Mouse (Mus musculus): ENCODE data around the gene Ube2u.
"Not testable (repeated sequence)": the region's sequence is repeated elsewhere in the genome, so short reads cannot be mapped to it uniquely, and the experiment has no call there.

Ube2u gene

DNA sequence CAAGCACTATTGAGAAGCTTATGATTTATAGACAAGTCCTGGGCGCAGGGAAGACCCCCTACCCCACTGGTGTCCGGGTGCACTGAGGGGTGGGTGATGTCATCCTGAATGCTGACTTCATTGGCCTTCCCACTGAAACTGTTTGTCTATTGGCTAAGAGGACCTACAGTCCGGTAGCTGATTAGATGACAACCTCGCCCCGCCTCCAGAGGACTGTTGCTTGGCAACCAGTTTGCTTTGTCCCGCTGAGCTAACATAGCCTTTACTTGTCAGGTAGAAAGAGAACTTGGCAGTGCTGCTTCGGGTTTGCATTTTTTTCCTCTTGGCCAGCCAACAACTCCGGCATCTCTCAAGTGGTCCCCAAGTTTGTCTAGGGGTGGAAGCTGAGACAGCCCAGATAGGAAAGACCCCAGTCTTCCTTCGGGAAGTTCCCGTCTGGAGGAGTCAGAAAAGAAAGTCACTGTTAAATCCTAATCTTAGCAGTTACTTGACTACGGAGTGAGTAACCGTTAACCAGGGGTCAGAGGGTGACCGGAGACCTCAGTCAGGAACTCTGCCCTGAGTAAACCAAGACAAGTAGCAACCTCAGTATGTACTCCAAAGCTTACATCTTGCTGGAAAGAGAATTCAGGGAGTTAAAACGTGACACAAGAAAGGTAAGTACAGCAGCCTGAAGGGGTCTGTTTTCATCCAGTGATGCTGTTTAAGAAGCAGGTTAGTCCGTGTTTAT is at the start of gene Ube2u:
Ube2u (plus strand) TSS at position 258 of the 730 bp plus-strand sequence.
- peak in 1 of 2 experiments; percentile 8 for DNase-seq (ENCODE audit: low spot score in 2 of 2)

DNA sequence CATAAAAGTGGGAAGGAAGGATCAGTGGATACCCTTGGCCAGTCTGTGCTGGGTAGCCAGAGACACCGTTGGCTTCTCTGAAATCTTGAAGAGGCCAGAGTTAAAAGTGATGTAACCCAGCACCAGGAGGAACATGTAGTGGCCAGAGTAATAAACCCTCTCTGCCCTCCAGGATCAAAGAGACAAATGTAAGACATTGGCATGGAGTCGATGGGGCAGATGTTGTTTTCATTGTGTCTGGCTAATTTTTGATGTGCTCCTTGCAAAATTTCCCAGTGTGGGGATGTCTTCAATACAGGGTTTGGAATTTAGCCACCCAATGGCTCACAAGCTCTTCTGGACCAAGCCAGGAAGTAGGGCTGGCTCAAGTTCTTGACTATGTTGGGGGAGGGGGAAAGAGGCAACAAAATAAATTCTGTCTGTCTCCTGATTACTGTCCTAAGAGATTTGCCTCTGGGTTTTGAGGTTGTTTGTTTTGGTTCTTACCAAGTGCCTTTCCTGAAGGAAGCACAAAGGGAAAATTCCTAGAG is 49.2 kb upstream of the Ube2u start:
- DNase-seq (ENCODE audit: low spot score in 2 of 2) = peak in 1 of 2 experiments; percentile 5

DNA sequence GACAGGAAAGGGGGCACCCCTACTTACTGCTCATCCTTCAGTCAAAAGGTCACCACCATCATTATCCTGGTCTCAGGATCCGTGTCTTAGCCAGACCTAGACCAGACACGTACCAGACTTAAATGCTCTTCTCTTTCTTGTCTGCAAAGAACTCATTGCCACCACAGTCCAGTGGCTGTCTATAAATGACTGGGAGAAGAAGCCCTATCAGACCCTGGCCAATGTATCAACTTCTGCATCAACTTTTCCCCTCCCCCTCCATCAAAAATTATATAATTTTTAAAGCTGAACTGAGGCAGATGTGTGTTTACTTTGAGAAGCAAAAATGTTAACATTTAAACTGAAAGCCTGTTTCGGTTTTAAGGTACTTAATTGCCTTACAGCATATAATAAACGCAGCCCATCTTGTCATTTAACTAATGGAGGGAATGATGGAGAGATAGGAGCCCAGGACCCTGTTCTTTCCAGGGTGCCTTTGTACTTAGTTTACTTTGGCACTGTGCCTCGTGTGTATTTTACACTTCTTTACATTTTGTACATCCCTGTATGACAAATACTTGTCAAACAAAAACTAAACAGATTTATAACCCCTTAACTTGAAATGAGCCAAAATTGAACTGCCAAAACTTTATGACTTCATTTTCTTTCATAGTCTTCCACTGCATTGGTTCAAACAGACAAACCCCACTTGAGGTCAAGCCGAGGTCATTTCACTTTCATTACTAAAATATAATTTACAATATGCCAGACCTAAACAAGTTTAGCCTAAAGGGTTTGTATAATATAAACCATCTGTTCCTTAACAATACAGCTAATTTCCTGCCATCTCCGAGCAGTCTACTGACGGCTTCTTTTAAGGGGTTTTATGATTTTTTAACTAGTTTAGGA is 43.1 kb upstream of the Ube2u start:
- DNase-seq (ENCODE audit: low spot score in 2 of 2) = no peak

DNA sequence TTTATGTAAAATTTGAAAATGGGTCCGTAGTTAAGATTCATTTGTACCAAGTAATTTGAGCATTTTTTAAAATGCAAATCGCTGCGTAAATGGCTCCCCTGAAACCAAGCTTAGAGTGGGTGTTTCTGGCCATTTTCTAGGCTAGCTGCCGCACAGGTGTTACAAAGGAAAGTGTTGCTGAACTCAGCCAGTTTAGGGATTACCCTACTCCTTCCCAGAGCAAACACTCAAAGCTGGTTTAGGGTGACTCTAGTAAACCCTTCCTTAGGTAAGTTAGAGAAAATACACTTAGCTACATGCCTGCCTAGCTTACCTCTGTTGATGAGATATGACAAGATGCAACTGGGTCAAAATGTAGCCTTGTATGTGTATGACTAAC is 42.5 kb upstream of the Ube2u start:
- DNase-seq (ENCODE audit: low spot score in 2 of 2) = no peak

DNA sequence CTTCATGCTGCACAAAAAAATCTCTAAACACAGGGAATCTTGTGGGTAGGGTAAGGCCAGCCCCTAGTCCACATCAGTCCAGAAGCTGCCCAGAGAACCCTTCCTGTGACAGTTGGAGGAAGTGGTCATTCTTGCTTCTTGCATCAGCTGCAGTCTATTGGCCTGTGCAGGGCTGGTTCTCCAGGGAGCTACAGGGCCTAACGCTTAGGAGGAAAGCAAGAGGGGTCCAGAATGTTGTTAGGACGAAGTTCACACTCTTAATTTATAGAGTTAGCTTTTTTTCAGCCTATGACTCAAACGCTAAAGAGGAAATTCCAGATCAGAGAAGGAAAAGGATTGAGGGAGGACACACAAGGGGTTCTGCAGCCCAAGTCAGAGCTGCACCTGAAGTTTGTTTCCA is 31.8 kb upstream of the Ube2u start:
- no peak for DNase-seq (ENCODE audit: low spot score in 2 of 2)

DNA sequence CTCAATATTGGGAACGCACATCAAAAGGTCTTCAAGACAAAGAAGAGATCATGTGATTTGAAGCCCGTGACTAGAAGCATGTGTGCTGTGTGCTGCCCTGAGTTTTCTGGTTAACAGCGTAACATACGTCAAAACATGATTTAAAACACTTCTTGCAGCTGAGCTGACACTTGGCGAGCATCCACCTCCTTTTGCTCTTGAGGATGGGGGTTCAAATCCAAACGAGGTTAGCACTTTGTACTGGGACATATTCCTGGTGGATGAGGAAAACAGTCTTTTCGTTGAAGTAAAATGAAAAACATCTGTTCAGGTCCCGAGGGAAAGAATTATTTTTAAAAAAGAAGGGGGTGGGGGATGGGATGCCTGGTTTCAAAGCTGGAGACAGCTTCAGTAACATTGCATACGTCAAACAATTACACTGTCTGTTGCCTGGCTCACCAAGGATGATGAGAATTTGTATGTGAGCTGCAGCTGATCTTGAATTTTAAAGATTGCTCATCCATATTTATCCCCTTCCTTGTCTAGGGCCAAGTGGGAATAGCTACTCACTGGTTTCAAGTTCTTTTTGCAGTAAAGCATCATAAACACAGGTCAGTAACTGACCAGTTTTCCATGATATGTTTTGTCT is 16.0 kb upstream of the Ube2u start:
- no peak for DNase-seq (ENCODE audit: low spot score in 2 of 2)

DNA sequence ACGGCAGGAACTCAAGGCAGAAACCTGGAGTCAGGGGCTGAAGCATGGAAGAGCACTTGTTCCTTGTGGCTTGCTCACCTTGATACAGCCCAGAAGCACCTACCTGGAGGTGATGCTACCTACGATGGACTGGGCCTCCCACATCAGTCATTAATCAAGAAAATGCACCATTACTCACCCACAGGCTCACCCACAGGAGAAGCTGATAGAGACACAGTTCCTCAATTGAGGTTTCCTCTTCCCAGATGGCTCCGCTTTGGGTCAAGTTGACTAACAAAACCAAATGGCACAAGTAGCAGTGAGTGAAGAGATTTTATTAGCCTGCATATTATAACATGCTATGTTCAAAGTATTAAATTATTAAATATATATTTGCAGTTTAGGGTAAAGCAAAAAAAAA is 9.8 kb downstream of the Ube2u start:
- no peak for DNase-seq (ENCODE audit: low spot score in 2 of 2)

DNA sequence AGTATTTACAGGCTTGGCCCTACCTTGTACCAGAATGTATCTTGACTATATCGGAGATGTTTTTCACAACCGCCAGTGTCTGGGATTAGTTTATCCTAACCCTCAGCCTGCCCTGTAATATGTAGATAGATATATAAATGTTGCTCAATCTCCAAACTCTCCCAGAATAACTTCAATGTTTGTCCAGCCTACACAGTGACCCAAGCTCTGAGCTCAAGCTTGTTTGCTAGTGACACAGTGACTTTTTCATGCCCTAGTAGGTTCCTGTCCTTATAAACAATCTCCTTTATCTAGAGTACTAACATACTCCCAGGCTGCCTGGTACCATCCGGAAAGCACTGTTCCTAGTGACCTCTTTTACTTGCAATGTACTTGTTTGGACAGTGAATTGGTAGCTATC is 16.5 kb downstream of the Ube2u start:
- DNase-seq (ENCODE audit: low spot score in 2 of 2) = no peak

DNA sequence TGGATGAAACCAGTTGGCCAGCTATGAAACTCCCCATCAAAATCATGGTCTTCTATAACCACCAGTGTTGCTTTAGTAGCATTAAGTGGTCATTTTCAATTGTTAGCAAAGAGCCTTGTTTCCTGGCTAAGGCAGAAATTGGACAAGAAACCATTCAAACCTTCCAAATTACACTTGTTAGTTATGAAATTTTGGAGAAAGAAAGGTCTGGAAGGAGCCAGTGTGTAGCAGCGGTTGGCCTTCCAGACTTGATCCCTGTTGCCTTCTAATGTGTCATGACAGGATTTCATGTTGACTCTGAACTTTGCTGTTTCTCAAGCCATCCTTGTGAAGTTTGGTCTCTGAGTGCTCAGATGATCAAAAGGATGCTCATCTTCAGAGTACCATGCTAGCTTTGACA is 17.9 kb downstream of the Ube2u start:
- DNase-seq (ENCODE audit: low spot score in 2 of 2) = no peak

DNA sequence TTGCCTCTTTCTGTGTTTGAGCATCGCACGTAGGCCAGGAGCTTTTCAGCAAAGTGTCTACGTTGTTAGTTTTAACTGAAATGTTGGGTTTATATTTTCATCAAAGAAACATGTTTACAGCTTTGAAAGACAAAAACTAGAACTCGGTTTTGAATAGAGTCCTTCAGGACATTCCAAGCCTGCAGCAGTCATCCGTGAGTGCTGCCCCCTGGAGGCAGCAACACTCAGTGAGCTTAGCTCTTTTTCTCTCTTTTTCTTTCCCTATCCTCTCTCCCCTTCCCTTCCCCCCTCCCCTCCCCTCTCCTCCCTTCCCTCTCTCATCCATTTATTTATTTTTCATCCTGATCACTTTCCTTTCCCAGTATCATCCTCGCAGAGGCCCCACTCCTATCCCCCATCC is 19.5 kb downstream of the Ube2u start:
- DNase-seq (ENCODE audit: low spot score in 2 of 2) = no peak

DNA sequence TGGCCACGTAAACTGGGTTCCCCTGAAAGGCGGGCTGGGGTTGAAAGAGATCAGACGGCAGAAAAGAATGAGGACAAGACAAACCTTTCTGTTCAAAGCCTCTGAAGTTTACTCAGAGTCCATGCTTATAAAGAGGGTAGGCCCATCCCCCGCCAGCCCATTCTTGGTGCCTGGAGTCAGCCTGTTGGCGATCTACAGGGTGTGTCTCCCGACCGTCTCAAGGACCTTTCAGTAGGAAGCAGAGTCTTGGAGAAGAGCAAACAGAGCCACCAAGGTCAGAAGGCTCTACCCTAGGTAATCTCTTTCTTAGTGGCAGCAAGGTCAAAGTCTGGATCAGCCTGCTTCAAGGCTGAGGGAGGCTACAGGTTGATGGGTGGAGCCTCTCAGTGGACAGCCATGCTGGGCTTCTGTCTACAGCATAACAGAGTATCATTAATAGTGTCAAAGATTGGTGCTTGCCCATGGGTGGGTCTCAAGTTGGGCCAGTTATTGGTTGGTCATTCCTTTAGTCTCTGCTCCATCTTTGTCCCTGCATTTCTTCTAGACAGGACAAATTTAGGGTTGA is 20.5 kb downstream of the Ube2u start:
- DNase-seq (ENCODE audit: low spot score in 2 of 2) = not testable (repeated sequence)

DNA sequence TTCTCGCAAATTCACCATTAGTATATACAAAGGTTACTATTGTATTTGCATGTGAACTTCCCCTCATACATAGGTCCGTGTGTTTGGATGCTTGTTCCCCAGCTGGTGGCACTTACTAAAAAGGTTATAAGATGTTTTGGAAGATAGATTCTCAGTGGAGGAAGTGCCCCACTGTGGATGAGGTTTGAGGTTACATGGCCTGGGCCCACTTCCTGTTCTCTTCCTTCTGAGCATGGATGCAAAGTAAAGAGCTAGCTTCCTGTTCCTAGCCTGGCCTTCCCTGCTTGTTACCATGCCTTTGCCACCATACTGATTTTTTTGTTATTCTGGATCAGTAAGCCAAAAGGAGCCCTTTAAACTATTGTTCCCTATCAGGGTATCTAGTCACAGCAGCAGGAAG is 24.7 kb downstream of the Ube2u start:
- no peak for DNase-seq (ENCODE audit: low spot score in 2 of 2)

DNA sequence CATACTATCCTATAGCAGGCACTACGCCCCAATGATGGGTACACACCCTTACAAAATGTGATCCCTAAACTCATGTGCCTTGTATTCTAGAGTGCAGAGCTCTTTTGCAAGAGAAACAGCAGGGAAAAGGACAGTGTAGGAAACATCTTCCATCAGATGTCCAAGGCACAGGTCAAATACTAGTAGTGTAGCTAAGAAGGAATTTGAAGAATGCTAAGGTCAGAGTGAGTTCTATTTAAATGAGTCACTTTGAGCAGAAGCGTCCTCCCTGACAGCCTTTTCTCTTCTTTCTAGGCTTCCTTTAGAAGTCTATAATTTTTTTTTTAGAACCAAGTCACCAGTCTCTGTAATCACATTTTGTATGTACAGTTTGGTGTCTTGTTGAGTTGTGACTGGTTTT is 39.0 kb downstream of the Ube2u start:
- no peak for DNase-seq (ENCODE audit: low spot score in 2 of 2)

DNA sequence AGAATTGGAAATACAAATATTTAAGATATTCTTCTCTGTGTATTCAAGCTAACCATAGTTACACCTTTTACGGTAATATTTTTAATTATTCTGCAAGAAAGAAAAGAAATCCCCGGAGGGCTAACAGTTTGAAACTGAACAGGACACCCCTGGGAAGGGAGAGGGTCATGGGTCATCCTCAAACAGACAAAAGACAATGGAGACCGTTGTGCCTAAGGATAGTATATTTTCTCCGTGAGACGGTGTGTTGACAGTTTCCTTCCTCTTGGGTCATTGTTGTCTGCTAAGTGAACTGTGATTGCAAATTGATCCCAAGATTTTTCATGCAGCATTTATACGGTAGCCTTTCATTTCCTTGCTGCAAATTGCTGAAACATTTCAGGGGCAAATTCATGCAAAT is 43.9 kb downstream of the Ube2u start:
- no peak for DNase-seq (ENCODE audit: low spot score in 2 of 2)

DNA sequence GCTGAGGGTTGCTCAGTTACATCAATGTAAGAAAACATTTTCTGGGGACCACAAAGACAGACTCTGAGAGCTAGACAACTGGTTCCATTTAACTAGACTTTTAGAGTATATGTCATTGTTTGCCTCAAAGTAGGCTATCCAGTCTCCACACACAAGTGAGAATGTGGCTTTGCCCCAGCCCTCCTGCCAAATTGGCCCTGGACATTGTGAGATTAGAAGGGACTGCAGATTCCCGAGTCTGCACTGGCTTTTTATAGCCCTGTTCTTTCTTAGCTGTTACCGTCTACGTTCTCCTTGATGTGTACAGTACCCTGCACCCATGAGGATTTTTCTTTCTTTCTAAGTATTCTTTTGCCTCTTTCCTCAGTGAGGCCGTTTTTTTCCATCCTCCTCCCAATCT is 46.1 kb downstream of the Ube2u start:
- no peak for DNase-seq (ENCODE audit: low spot score in 2 of 2)

DNA sequence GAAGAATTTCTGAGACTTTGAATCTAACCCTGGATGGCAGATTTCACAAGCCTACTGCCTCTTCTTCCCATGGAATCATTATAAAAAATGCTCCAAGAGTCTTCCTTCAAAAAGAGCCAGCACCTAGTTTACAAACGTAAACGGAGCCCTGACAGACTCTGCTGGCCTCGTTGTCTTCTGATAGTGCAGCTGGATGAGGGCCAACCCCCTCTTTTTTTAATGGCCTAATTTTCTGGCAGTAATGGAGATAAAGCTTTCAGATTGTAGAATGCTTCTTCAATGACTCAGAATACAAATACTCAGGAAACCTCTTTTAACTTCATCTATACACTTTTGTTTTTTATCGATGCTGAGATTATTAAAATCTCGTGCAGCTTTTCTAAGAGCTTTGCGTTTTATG is 47.6 kb downstream of the Ube2u start:
- DNase-seq (ENCODE audit: low spot score in 2 of 2) = peak in 1 of 2 experiments; percentile 13

DNA sequence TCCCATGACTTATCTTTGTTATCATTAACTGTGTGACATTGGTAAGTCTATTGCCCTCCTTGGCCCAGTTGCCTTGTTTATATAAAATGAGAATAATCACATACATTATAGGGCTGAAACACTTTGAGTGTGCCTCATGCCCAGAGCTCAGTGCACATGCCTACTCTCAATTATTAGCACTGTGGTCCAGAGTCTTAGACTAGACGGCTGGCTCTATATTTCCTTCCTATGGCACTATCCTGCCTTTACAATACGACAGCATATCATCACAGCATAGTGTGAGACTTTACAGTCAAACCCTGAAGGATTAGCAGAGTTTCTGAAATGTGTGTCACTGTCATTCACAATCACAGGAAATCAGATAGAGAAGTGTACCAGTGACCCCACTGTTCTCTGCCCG is 48.4 kb downstream of the Ube2u start:
- DNase-seq (ENCODE audit: low spot score in 2 of 2) = no peak

DNA sequence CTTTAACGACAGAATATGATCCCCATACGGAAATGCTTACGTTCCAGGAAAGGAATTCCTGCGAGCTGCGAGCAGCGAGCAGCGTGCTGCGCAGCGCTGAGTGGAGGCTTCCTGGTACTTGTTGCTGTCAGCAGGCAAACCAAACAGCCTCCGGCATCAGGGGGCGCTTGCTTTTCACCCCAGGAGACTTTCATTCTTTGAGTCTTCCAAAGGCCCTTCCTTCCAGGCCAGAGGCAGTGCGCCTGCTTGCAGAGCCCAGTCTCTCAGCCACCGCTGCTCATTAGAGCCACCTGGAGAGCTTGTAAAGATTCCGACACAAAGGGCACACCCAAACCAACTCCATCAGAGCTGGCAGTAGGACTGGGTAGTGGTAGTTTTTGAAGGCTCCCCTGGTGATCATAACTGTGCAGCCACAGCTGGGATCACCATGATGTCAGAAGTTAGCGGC is 48.9 kb downstream of the Ube2u start:
- no peak for DNase-seq (ENCODE audit: low spot score in 2 of 2)

DNA sequence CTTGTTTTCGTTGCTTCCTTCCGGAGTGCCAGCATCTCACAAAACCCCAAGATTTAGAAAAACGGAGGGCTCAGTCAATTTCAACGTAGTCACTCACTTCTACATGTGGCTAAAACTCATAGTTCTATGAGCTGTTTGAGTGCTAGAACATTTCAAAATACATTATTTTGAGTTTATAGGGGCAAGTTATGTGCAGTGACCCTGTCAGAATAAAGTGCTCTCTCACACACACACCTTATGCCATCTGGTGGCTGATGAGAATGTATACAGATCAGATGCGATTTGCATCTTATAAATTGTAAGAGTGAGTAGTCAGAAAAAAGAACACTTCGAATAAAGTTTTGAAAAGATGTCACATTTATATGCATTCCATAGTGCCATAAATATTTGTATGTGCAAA is 55.0 kb downstream of the Ube2u start:
- DNase-seq (ENCODE audit: low spot score in 2 of 2) = no peak

DNA sequence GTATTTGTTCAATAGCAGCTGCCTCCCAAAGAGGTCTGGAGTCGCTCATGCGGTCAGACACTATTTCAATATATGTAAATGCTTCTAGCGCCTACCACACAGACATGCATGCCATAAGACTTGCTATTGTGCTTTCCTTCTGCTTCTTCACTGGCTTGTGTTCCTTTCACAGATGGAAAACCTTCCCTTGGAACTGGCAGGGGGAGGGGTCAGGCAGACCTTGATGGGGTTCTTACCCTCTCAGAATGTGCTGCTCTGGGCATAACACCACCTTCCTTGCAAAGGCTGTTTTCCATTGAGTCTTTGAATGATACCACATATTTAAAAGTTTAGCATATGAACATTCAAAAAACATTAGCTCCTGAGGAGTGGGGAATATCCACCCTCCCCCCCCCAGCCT is 56.3 kb downstream of the Ube2u start:
- no peak for DNase-seq (ENCODE audit: low spot score in 2 of 2)

DNA sequence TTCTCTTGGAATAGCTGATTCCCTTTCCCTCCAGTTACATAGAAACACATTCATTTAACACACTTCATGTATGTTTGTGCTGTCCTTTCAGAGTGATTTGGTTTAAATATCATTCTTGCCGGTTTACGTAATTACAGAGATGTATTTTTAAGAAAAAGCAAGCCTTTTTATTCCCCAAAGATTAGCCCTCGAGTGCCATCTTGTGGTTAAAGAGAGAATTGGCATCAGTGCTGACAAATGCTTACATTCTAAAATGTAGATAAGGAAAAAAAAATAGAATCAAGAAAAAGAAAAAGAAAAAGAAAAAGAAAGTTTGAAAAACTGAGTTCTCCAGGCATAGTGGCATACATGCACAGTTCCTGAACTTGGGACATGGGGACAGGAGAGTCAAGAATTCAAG is 59.2 kb downstream of the Ube2u start:
- peak in 1 of 2 experiments; percentile 12 for DNase-seq (ENCODE audit: low spot score in 2 of 2)

DNA sequence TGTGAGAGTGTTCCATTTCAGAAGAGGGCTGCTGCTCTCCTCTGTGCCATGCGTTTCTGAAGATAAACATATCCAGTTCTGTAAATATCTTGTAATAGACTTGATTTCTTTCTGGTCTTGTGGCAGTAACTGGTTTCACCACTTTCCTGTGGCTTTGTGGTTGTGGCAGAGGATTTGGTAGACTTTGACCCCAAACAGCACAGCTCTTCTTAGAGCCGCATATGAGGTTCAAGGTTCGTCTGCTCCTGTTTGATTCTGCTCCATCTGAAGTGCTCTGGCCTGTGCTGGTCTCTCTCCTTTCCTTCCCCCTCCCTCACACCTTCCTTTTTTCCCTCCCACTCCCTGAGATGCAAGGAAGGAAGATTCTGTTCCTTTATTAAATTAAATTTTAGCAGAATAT is 60.8 kb downstream of the Ube2u start:
- DNase-seq (ENCODE audit: low spot score in 2 of 2) = no peak
